Mouse (Mus musculus) hindbrain, postnatal 0 days (tissue): ENCODE results near the gene Cxcr4. TPM values are rescaled to one million over a fixed set of nuclear protein-coding genes. Genes with fewer than 3 reads are reported as not detected.
"Not testable (repeated sequence)": the region's sequence is repeated elsewhere in the genome, so short reads cannot be mapped to it uniquely, and the experiment has no call there.

ENCODE experiments used
- ATAC-seq: fragments of 200-750 bp; cut with Nextera tagmentation; 2 replicates; pipeline ENCODE4 v1.8.0; 2017; ENCODE audit warnings: mild to moderate bottlenecking, moderate TSS enrichment, moderate library complexity
- DNase-seq: peaks from one replicate; pipeline ENCODE4 v3.0.0-alpha.2; 2015; ENCODE audit warnings: low spot score
- H3K27ac ChIP-seq: fragments of 300-500 bp; sonication (generic); 2 replicates; pipeline ENCODE4 v1.5.1; 2014; ENCODE audit warnings: mild to moderate bottlenecking
- H3K27me3 ChIP-seq: fragments of 300-500 bp; sonication (generic); 2 replicates; pipeline ENCODE4 v1.6.1; 2014; ENCODE audit warnings: low read length, mixed read lengths; ENCODE audit not compliant: insufficient read depth
- H3K36me3 ChIP-seq: fragments of 300-500 bp; sonication (generic); 2 replicates; pipeline ENCODE4 v1.6.1; 2014; ENCODE audit warnings: low read length, mixed read lengths; ENCODE audit not compliant: insufficient read depth
- H3K4me1 ChIP-seq: fragments of 300-500 bp; sonication (generic); 2 replicates; pipeline ENCODE4 v1.6.1; 2014; ENCODE audit warnings: antibody characterized with exemption, low read length, mixed read lengths; ENCODE audit not compliant: insufficient read depth
- H3K4me2 ChIP-seq: fragments of 300-500 bp; sonication (generic); 2 replicates; pipeline ENCODE4 v1.6.1; 2014; ENCODE audit warnings: low read depth, mild to moderate bottlenecking, low read length, moderate library complexity, mixed read lengths
- H3K4me3 ChIP-seq: fragments of 300-500 bp; sonication (generic); 2 replicates; pipeline ENCODE4 v1.5.1; 2014; ENCODE audit warnings: low read length
- H3K9ac ChIP-seq: fragments of 300-500 bp; sonication (generic); replicated peaks from 2 replicates; pipeline ENCODE4 v1.6.1; 2014; ENCODE audit warnings: mild to moderate bottlenecking, low read length, moderate library complexity, mixed read lengths
- H3K9me3 ChIP-seq: fragments of 300-500 bp; sonication (generic); 2 replicates; pipeline ENCODE4 v1.6.1; 2016; ENCODE audit warnings: low read length, mixed read lengths
- CTCF ChIP-seq: IDR thresholded peaks from 2 replicates; pipeline ENCODE4 v1.5.1; 2016; ENCODE audit warnings: antibody characterized with exemption, control low read depth, low read depth
- WGBS: fragments of 180-500 bp; shearing (Covaris S2); extraction: QIAGEN DNeasy Blood & Tissue Kit; methylation state at CpG from one replicate; pipeline ENCODE4 v1.1.7; 2014; 5-methylcytosine and 5-hydroxymethylcytosine counted together
- polyA plus RNA-seq: library from polyadenylated mRNA; unstranded; fragments of >200 nt; fragmentation: Nextera tagmentation; extraction: Ambion mirVana; gene quantifications from 2 replicates; pipeline ENCODE4 v1.2.1, GENCODE M21; 2015
- total RNA-seq: library from RNA; depleted of rRNA; stranded (reverse); fragments of >200 nt; gene quantifications from 2 replicates; pipeline ENCODE4 v1.2.3, GENCODE M21; 2014

Gene Cxcr4
- total and polyA plus RNA-seq, 2 experiments from 2014 or later: 5.1 to 76.1 TPM

- DNase-seq (no peak), ATAC-seq (peak; percentile 59)
- Histone ChIP-seq H3K4me2 (no peak overlapping the region), H3K9me3 (no peaks in the 10 kb centered on the region), H3K4me3 (no peak overlapping the region), H3K27ac (peak overlapping the region; percentile 27; the same call in 1 of the 2 replicates), H3K9ac (no peak overlapping the region), H3K4me1 (peaks cover 12% of the 10 kb centered on the region; the same call in 1 of the 2 replicates), H3K27me3 (no peaks in the 10 kb centered on the region), H3K36me3 (no peaks in the 10 kb centered on the region)
- WGBS: 22% methylated on average over 8 of the region's 8 CpGs
- TF ChIP-seq CTCF: no peak
These were observed 5.7 kb downstream of the Cxcr4 start for GRCm38 (mm10) chr1:128586162-128586927.

DNA sequence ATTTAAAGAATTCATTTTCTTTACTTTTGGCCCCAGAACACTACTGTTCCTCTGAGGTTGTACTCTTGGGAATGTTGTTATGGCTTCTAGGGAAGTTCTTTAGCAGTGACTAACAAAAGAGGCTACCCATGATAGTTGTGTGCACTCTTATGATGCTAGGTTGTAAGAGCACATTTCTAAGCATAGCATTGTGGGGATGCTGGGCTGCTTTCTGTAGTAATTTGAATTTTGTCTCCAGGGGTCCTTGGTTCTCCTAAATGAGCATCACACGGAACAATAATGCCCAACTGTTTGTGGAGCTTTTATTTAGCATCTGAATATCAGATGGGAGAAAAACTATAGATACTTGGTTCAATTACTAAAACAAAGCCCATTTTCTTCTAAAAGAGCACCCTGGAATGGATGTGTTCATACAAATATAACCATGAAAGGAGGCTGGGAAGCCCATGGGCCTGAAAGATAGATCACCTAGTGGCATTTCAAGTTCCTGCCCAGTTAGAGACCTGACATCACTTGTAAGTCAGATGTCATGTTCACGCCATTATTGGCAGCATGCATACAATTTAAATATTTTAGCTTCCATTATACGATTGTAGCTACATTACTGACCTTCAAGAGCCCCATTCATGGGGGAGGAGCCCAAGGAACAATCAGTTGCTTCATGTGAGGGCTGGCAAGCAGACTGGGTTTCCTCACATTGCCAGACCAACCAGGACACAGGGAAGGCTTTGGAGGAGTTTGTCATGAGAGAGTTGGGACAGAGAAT lies 6.5 kb downstream of the Cxcr4 start:
- Histone ChIP-seq H3K9ac (no peak overlapping the region), H3K36me3 (no peaks in the 10 kb centered on the region), H3K4me1 (peaks cover 12% of the 10 kb centered on the region; the same call in 1 of the 2 replicates), H3K9me3 (no peaks in the 10 kb centered on the region), H3K4me3 (no peak overlapping the region), H3K27me3 (no peaks in the 10 kb centered on the region), H3K27ac (peak overlapping the region; percentile 11; the same call in 1 of the 2 replicates), H3K4me2 (no peak overlapping the region)
- DNase-seq: peak; percentile 75
- WGBS: 24% methylated on average over 3 of the region's 3 CpGs
- peak; percentile 83 for ATAC-seq
- no peak for TF ChIP-seq CTCF

GRCm38 (mm10) chr1:128584716-128585115 lies 7.4 kb downstream of the Cxcr4 start:
- H3K27ac ChIP-seq, ATAC-seq, H3K36me3 ChIP-seq, H3K4me2 ChIP-seq, H3K4me3 ChIP-seq, H3K9ac ChIP-seq, DNase-seq, H3K9me3 ChIP-seq, H3K27me3 ChIP-seq: not testable (repeated sequence)
- WGBS: 91% methylated on average over 1 of the region's 1 CpGs
- H3K4me1 ChIP-seq: peaks cover 12% of the 10 kb centered on the region; the same call in 1 of the 2 replicates

DNA sequence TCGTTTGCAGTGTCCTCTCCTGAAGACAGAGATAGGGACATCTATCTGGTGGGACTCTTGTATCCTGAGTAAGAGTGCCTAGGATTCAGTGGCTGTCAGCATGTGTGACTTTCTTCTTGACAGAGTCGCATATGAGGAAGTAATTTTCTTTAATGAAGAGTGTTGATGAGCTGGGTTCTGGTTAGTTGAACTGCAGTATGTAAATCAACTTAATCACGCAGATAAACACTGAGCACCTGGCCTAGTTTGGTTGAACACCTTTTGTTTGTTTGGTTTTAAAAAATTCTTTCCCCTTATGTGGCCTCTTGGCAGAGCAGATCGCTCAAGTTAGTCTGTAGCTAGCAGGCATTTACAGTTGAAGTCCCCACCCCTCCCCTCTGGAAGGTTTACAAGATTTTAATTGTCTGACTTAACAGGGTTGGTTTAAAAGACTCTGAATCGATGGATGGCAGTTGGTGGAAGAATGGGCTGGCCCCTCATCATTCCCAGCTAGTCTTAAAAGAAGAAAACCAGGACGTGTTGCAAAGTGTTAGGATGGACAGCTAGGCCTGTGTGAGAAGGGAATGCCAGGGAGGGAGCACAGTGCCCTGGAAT lies 8.7 kb downstream of the Cxcr4 start:
- TF ChIP-seq CTCF: no peak
- Histone ChIP-seq H3K9me3 (no peaks in the 10 kb centered on the region), H3K9ac (no peak overlapping the region), H3K36me3 (no peaks in the 10 kb centered on the region), H3K4me3 (no peak overlapping the region), H3K4me2 (no peak overlapping the region), H3K27me3 (no peaks in the 10 kb centered on the region), H3K27ac (no peak overlapping the region), H3K4me1 (peaks cover 8% of the 10 kb centered on the region; the same call in 1 of the 2 replicates)
- DNase-seq (no peak), ATAC-seq (no peak)
- 38% methylated on average over 6 of the region's 6 CpGs for WGBS

DNA sequence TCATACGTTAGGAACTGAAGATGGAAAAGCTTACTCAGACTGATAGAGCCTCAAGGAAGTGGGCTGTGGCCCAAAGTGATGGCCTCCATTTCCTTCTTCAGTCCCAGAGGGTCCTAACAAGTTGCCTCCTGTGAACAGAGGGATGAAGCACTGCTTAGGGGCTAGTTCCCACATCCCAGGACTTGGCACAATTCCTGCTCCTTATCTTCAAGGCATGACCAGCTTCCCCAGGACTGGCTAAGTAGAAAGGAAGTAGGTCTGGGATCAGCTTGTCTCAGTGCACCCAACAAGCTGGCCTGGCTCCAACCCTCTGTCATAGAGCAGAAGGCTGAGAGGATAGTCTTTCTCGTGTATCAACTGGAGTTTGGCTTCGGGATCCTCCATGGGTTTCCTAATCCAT lies 11.8 kb downstream of the Cxcr4 start:
- ATAC-seq (no peak), DNase-seq (no peak)
- no peak for TF ChIP-seq CTCF
- H3K36me3 ChIP-seq: no peaks in the 10 kb centered on the region
- H3K9ac ChIP-seq: no peak overlapping the region
- no peaks in the 10 kb centered on the region for H3K9me3 ChIP-seq
- no peak overlapping the region for H3K4me2 ChIP-seq
- H3K4me1 ChIP-seq: peaks cover 8% of the 10 kb centered on the region; the same call in 1 of the 2 replicates
- H3K4me3 ChIP-seq: no peak overlapping the region
- WGBS: 70% methylated on average over 3 of the region's 3 CpGs
- H3K27ac ChIP-seq: no peak overlapping the region
- H3K27me3 ChIP-seq: no peaks in the 10 kb centered on the region

GRCm38 (mm10) chr1:128578454-128578853 lies 13.6 kb downstream of the Cxcr4 start:
- H3K36me3 ChIP-seq: no peaks in the 10 kb centered on the region
- H3K27me3 ChIP-seq: no peaks in the 10 kb centered on the region
- ATAC-seq (peak; percentile 27), DNase-seq (peak; percentile 42)
- H3K4me3 ChIP-seq: no peak overlapping the region
- WGBS: 37% methylated on average over 2 of the region's 2 CpGs
- H3K9me3 ChIP-seq: no peaks in the 10 kb centered on the region
- peaks cover 2% of the 10 kb centered on the region; the same call in 1 of the 2 replicates for H3K4me1 ChIP-seq
- TF ChIP-seq CTCF: no peak
- H3K9ac ChIP-seq: no peak overlapping the region
- no peak overlapping the region; the same call in 1 of the 2 replicates for H3K27ac ChIP-seq
- no peak overlapping the region for H3K4me2 ChIP-seq
